7 mouse cellular contexts compared by ENCODE assay signal in the genomic region with DNA sequence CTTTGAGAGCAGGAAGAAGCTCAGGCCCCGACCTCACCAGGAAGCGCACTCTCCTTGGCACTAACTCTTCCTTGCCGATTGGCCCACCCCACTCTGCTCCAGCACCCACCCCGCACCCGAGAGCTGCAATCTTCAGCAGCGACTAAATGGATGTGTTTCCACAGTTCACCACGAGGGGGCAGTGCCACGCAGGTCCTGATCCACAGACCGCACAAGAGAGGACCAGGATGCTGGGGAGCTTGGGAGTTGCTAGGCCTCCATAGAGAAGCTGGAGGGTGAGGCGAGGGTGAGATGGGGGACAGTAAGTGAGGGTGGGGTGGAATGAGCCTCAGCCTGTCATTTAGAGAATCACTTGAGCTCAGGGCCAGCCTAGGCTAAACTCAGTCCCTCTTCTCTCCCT. TPM values are rescaled to one million over a fixed set of nuclear protein-coding genes. Genes with fewer than 3 reads are reported as not detected.
DNase-seq lines count a peak whose midpoint lies in the region; ATAC-seq and TF ChIP-seq lines count a peak whose summit lies in the region.

No protein-coding gene starts in this region.

- H3K27ac ChIP-seq in embryonic facial prominence, embryonic 12.5 days = no peak overlapping the region
- no peak overlapping the region for H3K27ac ChIP-seq in heart, adult 2 months
- no peak overlapping the region for H3K27ac ChIP-seq in kidney, adult 2 months (ENCODE audit: insufficient read depth, low read depth, low read length)
- no peak overlapping the region for H3K27ac ChIP-seq in limb, embryonic 13.5 days
- H3K27ac ChIP-seq in midbrain, embryonic 16.5 days (ENCODE audit: low read length) = no peak overlapping the region
- H3K27ac ChIP-seq in spleen, adult 2 months (ENCODE audit: insufficient read depth, low read length) = no peak overlapping the region

- peak overlapping the region; percentile 16; the same call in 1 of the 2 replicates for H3K4me2 ChIP-seq in embryonic facial prominence, embryonic 12.5 days (replicated peaks)
- H3K4me2 ChIP-seq in limb, embryonic 13.5 days (replicated peaks) = peak overlapping the region; percentile 45
- no peak overlapping the region; the same call in 1 of the 2 replicates for H3K4me2 ChIP-seq in midbrain, embryonic 16.5 days (ENCODE audit: low read length)

- peak; percentile 86 for TF ChIP-seq CTCF in heart, adult 2 months (IDR thresholded peaks at IDR 0.05)
- TF ChIP-seq CTCF in kidney, adult 2 months (conservative IDR thresholded peaks at IDR 0.05; ENCODE audit: insufficient read depth, insufficient read length, low read depth, low read length) = peak; percentile 93
- TF ChIP-seq CTCF in spleen, adult 2 months (IDR thresholded peaks at IDR 0.05; ENCODE audit: extremely low read depth, insufficient read depth, insufficient read length, insufficient replicate concordance) = peak; percentile 97

- intact Hi-C loops in heart, adult 2 months (cut with DNase I) = loop anchor here (1.0 to 2.0 kb wide), 5 partner anchors 34 to 189 kb away; a partner anchor contains a TSS

- H3K9ac ChIP-seq in embryonic facial prominence, embryonic 12.5 days = no peak overlapping the region
- H3K9ac ChIP-seq in heart, adult 2 months (ENCODE audit: low read depth, low read length) = no peak overlapping the region
- no peak overlapping the region for H3K9ac ChIP-seq in limb, embryonic 13.5 days
- no peak overlapping the region for H3K9ac ChIP-seq in midbrain, embryonic 16.5 days (ENCODE audit: low read depth, low read length)

- H3K4me1 ChIP-seq in embryonic facial prominence, embryonic 12.5 days = peaks cover 12% of the 10 kb centered on the region
- H3K4me1 ChIP-seq in heart, adult 2 months (ENCODE audit: control insufficient read depth, insufficient read depth, low read length) = no peaks in the 10 kb centered on the region
- 0 out of 2 replicates have a peak, but pooled peaks cover 5% of the 10 kb centered on the region for H3K4me1 ChIP-seq in kidney, adult 2 months (ENCODE audit: control insufficient read depth, insufficient read depth, low read length)
- H3K4me1 ChIP-seq in limb, embryonic 13.5 days = peaks cover 18% of the 10 kb centered on the region
- H3K4me1 ChIP-seq in midbrain, embryonic 16.5 days (ENCODE audit: control insufficient read depth, insufficient read depth, low read length) = peaks cover 21% of the 10 kb centered on the region; the same call in 1 of the 2 replicates
- H3K4me1 ChIP-seq in spleen, adult 2 months (ENCODE audit: control insufficient read depth, insufficient read depth, insufficient read length) = peaks cover 4% of the 10 kb centered on the region; the same call in 1 of the 2 replicates

- peak; percentile 94 for DNase-seq in adrenal gland, postnatal 14 days
- peak; percentile 85 to 92 for DNase-seq in heart, adult 2 months
- peak; percentile 86 for DNase-seq in kidney, adult 2 months
- peak; percentile 59 to 84 for DNase-seq in spleen, adult 2 months (ENCODE audit: low read depth in 1 of 2, low spot score in 2 of 2)

- WGBS in embryonic facial prominence, embryonic 12.5 days = 3% methylated on average over 10 of the region's 10 CpGs
- 2% methylated on average over 10 of the region's 10 CpGs for WGBS in heart, adult 2 months
- 3% methylated on average over 10 of the region's 10 CpGs for WGBS in kidney, adult 2 months
- WGBS in limb, embryonic 13.5 days = 4% methylated on average over 10 of the region's 10 CpGs
- WGBS in midbrain, embryonic 16.5 days = 2% methylated on average over 9 of the region's 10 CpGs
- WGBS in spleen, adult 2 months = under 1% methylated on average over 10 of the region's 10 CpGs

- H3K79me2 ChIP-seq in heart, adult 2 months (replicated peaks; ENCODE audit: control insufficient read depth, insufficient read depth, low read length) = no peaks in the 10 kb centered on the region

- peaks cover 37% of the 10 kb centered on the region for H3K27me3 ChIP-seq in embryonic facial prominence, embryonic 12.5 days
- peaks cover 3% of the 10 kb centered on the region; the same call in 1 of the 2 replicates for H3K27me3 ChIP-seq in heart, adult 2 months (ENCODE audit: control insufficient read depth, insufficient read depth, low read length)
- H3K27me3 ChIP-seq in kidney, adult 2 months (replicated peaks; ENCODE audit: control insufficient read depth, insufficient read depth, low read length) = no peaks in the 10 kb centered on the region
- peaks cover 51% of the 10 kb centered on the region for H3K27me3 ChIP-seq in limb, embryonic 13.5 days
- H3K27me3 ChIP-seq in midbrain, embryonic 16.5 days (ENCODE audit: control insufficient read depth, insufficient read depth, low read depth, low read length) = no peaks in the 10 kb centered on the region
- no peaks in the 10 kb centered on the region for H3K27me3 ChIP-seq in spleen, adult 2 months (ENCODE audit: control insufficient read depth, insufficient read depth, low read length)

- no peaks in the 10 kb centered on the region for H3K9me3 ChIP-seq in embryonic facial prominence, embryonic 12.5 days
- no peaks in the 10 kb centered on the region for H3K9me3 ChIP-seq in limb, embryonic 13.5 days
- no peaks in the 10 kb centered on the region for H3K9me3 ChIP-seq in midbrain, embryonic 16.5 days (replicated peaks; ENCODE audit: control insufficient read depth, low read length, poor library complexity, severe bottlenecking)

- TF ChIP-seq EP300 in heart, adult 2 months (IDR thresholded peaks at IDR 0.05; ENCODE audit: insufficient read depth, low read depth, low read length) = peak; percentile 94

- H3K36me3 ChIP-seq in embryonic facial prominence, embryonic 12.5 days = no peaks in the 10 kb centered on the region
- no peaks in the 10 kb centered on the region for H3K36me3 ChIP-seq in heart, adult 2 months (ENCODE audit: control insufficient read depth, insufficient read depth, low read length)
- no peaks in the 10 kb centered on the region for H3K36me3 ChIP-seq in kidney, adult 2 months (ENCODE audit: control insufficient read depth, insufficient read depth, low read length)
- no peaks in the 10 kb centered on the region for H3K36me3 ChIP-seq in limb, embryonic 13.5 days
- H3K36me3 ChIP-seq in midbrain, embryonic 16.5 days (ENCODE audit: control insufficient read depth, insufficient read depth, low read length) = no peaks in the 10 kb centered on the region
- H3K36me3 ChIP-seq in spleen, adult 2 months (ENCODE audit: control insufficient read depth, insufficient read depth, low read length) = no peaks in the 10 kb centered on the region

- ATAC-seq in embryonic facial prominence, embryonic 12.5 days (ENCODE audit: insufficient number of reproducible peaks, insufficient read depth, low FRiP score, low TSS enrichment) = no peak
- ATAC-seq in limb, embryonic 13.5 days (ENCODE audit: low FRiP score, low read depth) = peak; percentile 42; the same call in 1 of the 2 replicates
- peak; percentile 52; the same call in 1 of the 2 replicates for ATAC-seq in midbrain, embryonic 16.5 days

- no peak overlapping the region; the same call in 1 of the 2 replicates for H3K4me3 ChIP-seq in embryonic facial prominence, embryonic 12.5 days
- H3K4me3 ChIP-seq in heart, adult 2 months = peak overlapping the region; percentile 18; the same call in 1 of the 2 replicates
- no peak overlapping the region for H3K4me3 ChIP-seq in kidney, adult 2 months (ENCODE audit: insufficient read depth, low read depth, low read length)
- no peak overlapping the region for H3K4me3 ChIP-seq in limb, embryonic 13.5 days
- no peak overlapping the region for H3K4me3 ChIP-seq in midbrain, embryonic 16.5 days (ENCODE audit: low read depth, low read length)
- H3K4me3 ChIP-seq in spleen, adult 2 months (ENCODE audit: extremely low read depth, insufficient read depth, insufficient read length) = no peak overlapping the region

- TF ChIP-seq POLR2A in heart, adult 2 months (IDR thresholded peaks at IDR 0.05; ENCODE audit: insufficient read depth, low read depth, low read length) = no peak
- TF ChIP-seq POLR2A in kidney, adult 2 months (IDR thresholded peaks at IDR 0.05; ENCODE audit: low read depth, low read length) = no peak
- TF ChIP-seq POLR2A in spleen, adult 2 months (IDR thresholded peaks at IDR 0.05; ENCODE audit: low read depth, low read length) = no peak

RNA-seq across cellular contexts. Expression of a gene that starts 11.6 kb away (rescaled TPM):
- total RNA-seq in adrenal gland, postnatal 14 days (2021) = 16.2 and 28.2 TPM in 2 replicates
- polyA plus RNA-seq in embryonic facial prominence, embryonic 12.5 days (2016; fragmentation: Nextera tagmentation; extraction: Ambion mirVana) = 11.0 and 20.1 TPM in 2 replicates
- 1 to 10 TPM; 5.3 to 7.1 TPM for total RNA-seq in heart, adult 2 months (2021)
- 14.4 and 33.8 TPM in 2 replicates for polyA plus RNA-seq in heart, adult 2 months (2012; rRNA removed)
- polyA plus RNA-seq in kidney, adult 2 months (2012; rRNA removed) = 0.35 TPM in 1 of 2 replicates, not detected in the other
- 0.98 and 1.1 TPM in 2 replicates for polyA plus RNA-seq in limb, embryonic 13.5 days (2015; fragmentation: Nextera tagmentation; extraction: Ambion mirVana)
- 1.0 and 1.6 TPM in 2 replicates for polyA plus RNA-seq in midbrain, embryonic 16.5 days (2015; fragmentation: Nextera tagmentation; extraction: Ambion mirVana)
- 1.5 and 2.6 TPM in 2 replicates for polyA plus RNA-seq in spleen, adult 2 months (2012; rRNA removed)

RNA-seq across cellular contexts. Expression of a gene that starts 14.9 kb away (rescaled TPM):
- 1.8 and 1.9 TPM in 2 replicates for total RNA-seq in adrenal gland, postnatal 14 days (2021)
- polyA plus RNA-seq in embryonic facial prominence, embryonic 12.5 days (2016; fragmentation: Nextera tagmentation; extraction: Ambion mirVana) = 46.2 and 95.4 TPM in 2 replicates
- total RNA-seq in heart, adult 2 months (2021) = 1 to 10 TPM; 1.5 to 3.3 TPM
- polyA plus RNA-seq in heart, adult 2 months (2012; rRNA removed) = 2.1 and 2.3 TPM in 2 replicates
- 0.14 TPM in 1 of 2 replicates, not detected in the other for polyA plus RNA-seq in kidney, adult 2 months (2012; rRNA removed)
- 0.96 and 1.5 TPM in 2 replicates for polyA plus RNA-seq in limb, embryonic 13.5 days (2015; fragmentation: Nextera tagmentation; extraction: Ambion mirVana)
- 5.1 and 5.8 TPM in 2 replicates for polyA plus RNA-seq in midbrain, embryonic 16.5 days (2015; fragmentation: Nextera tagmentation; extraction: Ambion mirVana)
- 0.25 and 0.46 TPM in 2 replicates for polyA plus RNA-seq in spleen, adult 2 months (2012; rRNA removed)

RNA-seq across cellular contexts. Expression of a gene that starts 35.7 kb away (rescaled TPM):
- 161 and 186 TPM in 2 replicates for total RNA-seq in adrenal gland, postnatal 14 days (2021)
- polyA plus RNA-seq in embryonic facial prominence, embryonic 12.5 days (2016; fragmentation: Nextera tagmentation; extraction: Ambion mirVana) = 33.9 and 36.4 TPM in 2 replicates
- 10 to 100 TPM; 38.3 to 43.6 TPM for total RNA-seq in heart, adult 2 months (2021)
- 36.9 and 37.7 TPM in 2 replicates for polyA plus RNA-seq in heart, adult 2 months (2012; rRNA removed)
- 37.6 and 42.0 TPM in 2 replicates for polyA plus RNA-seq in kidney, adult 2 months (2012; rRNA removed)
- 42.3 and 42.5 TPM in 2 replicates for polyA plus RNA-seq in limb, embryonic 13.5 days (2015; fragmentation: Nextera tagmentation; extraction: Ambion mirVana)
- polyA plus RNA-seq in midbrain, embryonic 16.5 days (2015; fragmentation: Nextera tagmentation; extraction: Ambion mirVana) = 26.2 and 34.5 TPM in 2 replicates
- polyA plus RNA-seq in spleen, adult 2 months (2012; rRNA removed) = 102 and 108 TPM in 2 replicates
